Mouse (Mus musculus): ENCODE results near the gene Tlk2. TPM values are rescaled to one million over a fixed set of nuclear protein-coding genes. Genes with fewer than 3 reads are reported as not detected.

Tlk2 gene
- polyA plus RNA-seq, 1 experiment from 2014 or later = 5.5 TPM

DNA sequence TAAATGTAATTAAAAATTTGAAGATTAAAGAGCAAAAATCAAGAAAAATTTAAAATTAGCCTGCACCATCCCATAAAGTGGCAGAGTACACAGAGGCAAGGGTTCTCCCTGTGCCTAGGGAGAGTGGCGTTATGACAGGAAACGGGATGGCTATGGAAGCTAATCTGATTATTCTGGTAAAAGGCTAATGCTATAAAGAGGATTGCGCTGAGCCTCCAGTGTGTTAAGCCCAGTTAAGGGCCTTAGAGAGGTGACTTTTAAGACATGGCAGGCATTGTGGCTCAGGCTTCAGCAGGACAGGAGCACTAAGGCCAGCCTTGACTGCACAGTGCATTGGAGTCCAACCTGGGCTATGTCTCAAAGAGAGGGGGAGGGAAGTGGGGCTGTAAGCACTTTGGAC lies 148.5 kb downstream of the Tlk2 start:
- 70% methylated on average over 3 of the region's 3 CpGs for WGBS (ENCODE audit: insufficient replicate concordance)
- no peak overlapping the region for H3K4me2 ChIP-seq (ENCODE audit: low read depth, low read length)
- H3K27ac ChIP-seq (ENCODE audit: low read length) = no peak overlapping the region
- ATAC-seq (ENCODE audit: low read depth) = no peak
- no peak overlapping the region for H3K9ac ChIP-seq (ENCODE audit: low read depth, low read length)
- H3K4me1 ChIP-seq (ENCODE audit: control insufficient read depth, low read depth, low read length) = no peaks in the 10 kb centered on the region
- no peaks in the 10 kb centered on the region for H3K36me3 ChIP-seq (ENCODE audit: control insufficient read depth, insufficient read depth)
- no peak overlapping the region for H3K4me3 ChIP-seq (ENCODE audit: low read depth, low read length)
- no peaks in the 10 kb centered on the region for H3K27me3 ChIP-seq (ENCODE audit: control insufficient read depth, insufficient read depth, low read depth, low read length)
- no peaks in the 10 kb centered on the region for H3K9me3 ChIP-seq (replicated peaks; ENCODE audit: control insufficient read depth, low read length)

DNA sequence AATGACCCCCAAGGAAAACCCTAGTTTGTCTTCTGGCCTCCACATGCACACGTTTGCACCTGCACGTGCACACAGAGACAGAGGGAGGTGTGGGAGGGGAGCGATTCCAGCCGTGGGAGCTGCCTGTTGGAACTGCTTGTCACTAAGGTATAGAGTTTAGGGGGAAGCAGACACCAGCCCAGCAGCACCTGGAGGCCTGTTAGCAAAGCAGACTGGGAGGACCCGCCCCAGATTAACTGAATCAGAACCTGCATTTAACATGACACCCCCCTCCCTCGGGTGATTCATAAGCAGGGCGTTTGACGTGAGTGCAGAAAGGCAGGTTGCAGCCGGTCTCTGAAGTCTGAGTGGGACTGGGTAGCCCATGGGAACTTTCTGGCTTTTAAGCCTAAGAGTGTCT lies 151.4 kb downstream of the Tlk2 start:
- no peaks in the 10 kb centered on the region for H3K27me3 ChIP-seq (ENCODE audit: control insufficient read depth, insufficient read depth, low read depth, low read length)
- ATAC-seq (ENCODE audit: low read depth) = no peak
- H3K36me3 ChIP-seq (ENCODE audit: control insufficient read depth, insufficient read depth) = no peaks in the 10 kb centered on the region
- no peak overlapping the region for H3K4me2 ChIP-seq (ENCODE audit: low read depth, low read length)
- H3K9ac ChIP-seq (ENCODE audit: low read depth, low read length) = no peak overlapping the region
- WGBS (ENCODE audit: insufficient replicate concordance) = 63% methylated on average over 9 of the region's 9 CpGs
- H3K4me3 ChIP-seq (ENCODE audit: low read depth, low read length) = no peak overlapping the region
- H3K9me3 ChIP-seq (replicated peaks; ENCODE audit: control insufficient read depth, low read length) = no peaks in the 10 kb centered on the region
- no peaks in the 10 kb centered on the region for H3K4me1 ChIP-seq (ENCODE audit: control insufficient read depth, low read depth, low read length)
- H3K27ac ChIP-seq (ENCODE audit: low read length) = no peak overlapping the region

DNA sequence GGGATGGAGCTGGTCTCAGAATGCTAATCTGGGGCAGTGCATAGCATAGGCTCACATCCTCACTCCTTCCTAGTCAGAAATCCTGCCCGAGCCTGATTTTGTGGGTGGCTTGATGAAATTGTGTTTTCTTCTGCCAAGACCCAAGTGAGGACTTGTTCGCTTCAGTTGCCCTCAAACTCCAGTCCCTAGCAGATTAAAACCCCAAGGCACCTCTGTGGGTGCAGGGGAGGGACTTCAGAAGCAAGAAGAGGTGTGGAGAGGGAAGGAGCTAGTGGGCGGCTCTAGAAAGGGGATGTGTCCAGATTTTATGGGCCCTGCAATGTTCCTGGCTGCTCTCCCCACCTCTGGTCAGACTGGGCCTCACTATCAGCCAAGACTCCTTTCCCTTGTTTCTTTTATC lies 152.5 kb downstream of the Tlk2 start:
- Histone ChIP-seq H3K4me2 (ENCODE audit: low read depth, low read length) (no peak overlapping the region), H3K4me1 (ENCODE audit: control insufficient read depth, low read depth, low read length) (no peaks in the 10 kb centered on the region), H3K9me3 (replicated peaks; ENCODE audit: control insufficient read depth, low read length) (no peaks in the 10 kb centered on the region), H3K4me3 (ENCODE audit: low read depth, low read length) (no peak overlapping the region), H3K27ac (ENCODE audit: low read length) (no peak overlapping the region), H3K9ac (ENCODE audit: low read depth, low read length) (no peak overlapping the region), H3K36me3 (ENCODE audit: control insufficient read depth, insufficient read depth) (no peaks in the 10 kb centered on the region), H3K27me3 (ENCODE audit: control insufficient read depth, insufficient read depth, low read depth, low read length) (no peaks in the 10 kb centered on the region)
- WGBS (ENCODE audit: insufficient replicate concordance) = 60% methylated on average over 3 of the region's 3 CpGs
- ATAC-seq (ENCODE audit: low read depth) = no peak

DNA sequence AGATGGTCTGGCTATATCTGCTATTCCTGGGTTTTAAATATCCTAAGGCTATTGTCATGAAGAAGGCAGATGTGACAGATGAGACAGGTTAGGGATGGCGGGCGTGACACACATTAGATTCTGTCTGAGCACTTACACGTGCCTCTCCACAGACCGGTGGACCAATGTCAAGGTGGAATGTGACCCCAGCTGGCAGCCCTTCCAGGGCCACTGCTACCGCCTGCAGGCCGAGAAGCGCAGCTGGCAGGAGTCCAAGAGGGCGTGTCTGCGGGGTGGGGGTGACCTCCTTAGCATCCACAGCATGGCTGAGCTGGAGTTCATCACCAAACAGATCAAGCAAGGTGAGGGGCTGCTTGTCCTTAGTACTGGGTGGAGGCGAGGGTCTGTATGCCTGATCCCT lies 153.1 kb downstream of the Tlk2 start:
- H3K4me1 ChIP-seq (ENCODE audit: control insufficient read depth, low read depth, low read length) = no peaks in the 10 kb centered on the region
- H3K4me3 ChIP-seq (ENCODE audit: low read depth, low read length) = no peak overlapping the region
- H3K4me2 ChIP-seq (ENCODE audit: low read depth, low read length) = no peak overlapping the region
- WGBS (ENCODE audit: insufficient replicate concordance) = 45% methylated on average over 10 of the region's 10 CpGs
- no peak overlapping the region for H3K9ac ChIP-seq (ENCODE audit: low read depth, low read length)
- H3K27ac ChIP-seq (ENCODE audit: low read length) = no peak overlapping the region
- no peaks in the 10 kb centered on the region for H3K9me3 ChIP-seq (replicated peaks; ENCODE audit: control insufficient read depth, low read length)
- no peak for ATAC-seq (ENCODE audit: low read depth)
- H3K27me3 ChIP-seq (ENCODE audit: control insufficient read depth, insufficient read depth, low read depth, low read length) = no peaks in the 10 kb centered on the region
- no peaks in the 10 kb centered on the region for H3K36me3 ChIP-seq (ENCODE audit: control insufficient read depth, insufficient read depth)

DNA sequence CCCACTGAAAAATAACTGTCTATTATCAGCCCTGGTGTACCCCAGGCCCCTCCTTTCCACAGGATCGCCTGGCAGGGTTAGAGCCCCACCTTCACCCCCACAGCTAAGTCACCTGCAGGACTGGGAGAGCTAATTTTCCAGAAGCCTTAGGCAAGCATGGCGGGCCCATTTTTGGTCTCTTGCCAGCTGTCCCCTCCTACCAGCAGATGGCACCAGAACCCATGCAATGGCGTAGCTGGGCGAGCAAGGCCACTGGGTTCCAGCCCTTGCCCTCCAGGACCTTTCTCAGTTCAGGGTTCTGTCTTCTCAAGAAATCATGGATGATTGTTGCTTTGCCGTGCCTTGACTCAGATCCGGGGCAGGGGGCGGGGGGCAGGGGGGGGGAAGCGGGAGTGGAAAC lies 153.9 kb downstream of the Tlk2 start:
- no peak overlapping the region for H3K27ac ChIP-seq (ENCODE audit: low read length)
- no peak overlapping the region for H3K4me2 ChIP-seq (ENCODE audit: low read depth, low read length)
- no peaks in the 10 kb centered on the region for H3K27me3 ChIP-seq (ENCODE audit: control insufficient read depth, insufficient read depth, low read depth, low read length)
- no peak for ATAC-seq (ENCODE audit: low read depth)
- no peaks in the 10 kb centered on the region for H3K36me3 ChIP-seq (ENCODE audit: control insufficient read depth, insufficient read depth)
- H3K4me1 ChIP-seq (ENCODE audit: control insufficient read depth, low read depth, low read length) = no peaks in the 10 kb centered on the region
- WGBS (ENCODE audit: insufficient replicate concordance) = 53% methylated on average over 8 of the region's 8 CpGs
- H3K4me3 ChIP-seq (ENCODE audit: low read depth, low read length) = no peak overlapping the region
- H3K9me3 ChIP-seq (replicated peaks; ENCODE audit: control insufficient read depth, low read length) = no peaks in the 10 kb centered on the region
- no peak overlapping the region for H3K9ac ChIP-seq (ENCODE audit: low read depth, low read length)

Other genes with a start within 250 kb of the Tlk2 start
- 0.13 and 0.15 TPM in 2 replicates for gene Efcab3, start 115.2 kb upstream of the Tlk2 start, polyA plus RNA-seq (2015; fragmentation: Nextera tagmentation; extraction: Ambion mirVana)
- 13.8 and 15.1 TPM in 2 replicates for gene Mettl2, start 52.4 kb upstream of the Tlk2 start, polyA plus RNA-seq (2015; fragmentation: Nextera tagmentation; extraction: Ambion mirVana)
- gene Gm10842, start 31.9 kb upstream of the Tlk2 start, polyA plus RNA-seq (2015; fragmentation: Nextera tagmentation; extraction: Ambion mirVana) = not detected in 2 replicates
- 0.57 and 0.63 TPM in 2 replicates for gene Mrc2, start 113.8 kb downstream of the Tlk2 start, polyA plus RNA-seq (2015; fragmentation: Nextera tagmentation; extraction: Ambion mirVana)

Measured in liver, embryonic 16.5 days (tissue).